Mouse (Mus musculus) E14TG2a.4 (cell line): Measurements from ENCODE around the gene Acad12.

Source experiments
- CTCF ChIP-seq: conservative IDR thresholded peaks from 2 replicates; pipeline ENCODE4 v1.5.1; 2014; ENCODE audit warnings: low read length
- NANOG ChIP-seq: IDR thresholded peaks from 2 replicates; pipeline ENCODE4 v1.6.1; 2014; ENCODE audit warnings: borderline replicate concordance, low read length, mixed read lengths
- POU5F1 ChIP-seq: IDR thresholded peaks from 2 replicates; pipeline ENCODE4 v1.6.1; 2014; ENCODE audit warnings: low read length, borderline replicate concordance

DNA sequence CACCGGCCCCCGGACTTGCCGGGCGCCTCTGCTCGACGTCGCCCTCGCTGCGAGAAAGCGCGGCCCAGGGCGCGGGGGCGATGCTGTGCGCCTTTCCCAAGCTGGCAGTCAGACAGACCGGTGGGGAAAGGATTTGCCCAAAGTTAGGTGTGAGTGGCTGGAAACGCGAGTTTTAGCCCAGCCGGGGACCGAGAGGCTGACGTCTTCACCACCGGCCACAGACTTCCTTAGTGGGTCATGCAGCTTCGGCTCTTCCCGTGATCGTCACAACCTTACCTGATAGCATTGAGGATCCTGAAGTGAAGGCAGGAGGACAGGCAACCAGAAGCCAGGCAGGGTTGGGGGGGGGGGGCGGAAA, 42.1 kb upstream of the Acad12 start:
- TF ChIP-seq CTCF (no peak), NANOG (no peak), POU5F1 (no peak)
